Mouse (Mus musculus) layer of hippocampus, postnatal 36 days (tissue): Measurements from ENCODE around the gene Gm33543. TPM values are rescaled to one million over a fixed set of nuclear protein-coding genes. Genes with fewer than 3 reads are reported as not detected.

ENCODE experiments used
- DNase-seq, 2 experiments: peaks; one replicate each; pipeline ENCODE4 v3.0.0; 2022
- total RNA-seq, 2 experiments: library from RNA; stranded (reverse); gene quantifications; 2 replicates each; pipeline ENCODE4 v1.2.3; 2021

The Gm33543 gene
- total RNA-seq, 2 experiments from 2014 or later: not detected

GRCm38 (mm10) chr10:95777701-95778320, 64.9 kb downstream of the Gm33543 start:
- DNase-seq: no peak

- DNase-seq: no peak
Observed at GRCm38 (mm10) chr10:95777071-95777470, 65.7 kb downstream of the Gm33543 start.

- DNase-seq: no peak
Observed at GRCm38 (mm10) chr10:95774856-95775255, 67.9 kb downstream of the Gm33543 start.

- DNase-seq: no peak
Observed at GRCm38 (mm10) chr10:95774001-95774628, 68.6 kb downstream of the Gm33543 start.

Other genes starting within 250 kb of the Gm33543 start
- not detected for gene Anapc15-ps, start 169.5 kb downstream of the Gm33543 start, total RNA-seq
- 10 to 100 TPM; 36.1 to 36.7 TPM for gene Eea1, start 97.7 kb upstream of the Gm33543 start, total RNA-seq